Mouse (Mus musculus): ENCODE measurements around the gene Cdr2l. TPM values are rescaled to one million over a fixed set of nuclear protein-coding genes. Genes with fewer than 3 reads are reported as not detected.
A peak's percentile ranks its signal among the peaks of the same experiment; 100 is the strongest.

Gene Cdr2l
- total RNA-seq, 1 experiment, result 8.5 TPM

DNA sequence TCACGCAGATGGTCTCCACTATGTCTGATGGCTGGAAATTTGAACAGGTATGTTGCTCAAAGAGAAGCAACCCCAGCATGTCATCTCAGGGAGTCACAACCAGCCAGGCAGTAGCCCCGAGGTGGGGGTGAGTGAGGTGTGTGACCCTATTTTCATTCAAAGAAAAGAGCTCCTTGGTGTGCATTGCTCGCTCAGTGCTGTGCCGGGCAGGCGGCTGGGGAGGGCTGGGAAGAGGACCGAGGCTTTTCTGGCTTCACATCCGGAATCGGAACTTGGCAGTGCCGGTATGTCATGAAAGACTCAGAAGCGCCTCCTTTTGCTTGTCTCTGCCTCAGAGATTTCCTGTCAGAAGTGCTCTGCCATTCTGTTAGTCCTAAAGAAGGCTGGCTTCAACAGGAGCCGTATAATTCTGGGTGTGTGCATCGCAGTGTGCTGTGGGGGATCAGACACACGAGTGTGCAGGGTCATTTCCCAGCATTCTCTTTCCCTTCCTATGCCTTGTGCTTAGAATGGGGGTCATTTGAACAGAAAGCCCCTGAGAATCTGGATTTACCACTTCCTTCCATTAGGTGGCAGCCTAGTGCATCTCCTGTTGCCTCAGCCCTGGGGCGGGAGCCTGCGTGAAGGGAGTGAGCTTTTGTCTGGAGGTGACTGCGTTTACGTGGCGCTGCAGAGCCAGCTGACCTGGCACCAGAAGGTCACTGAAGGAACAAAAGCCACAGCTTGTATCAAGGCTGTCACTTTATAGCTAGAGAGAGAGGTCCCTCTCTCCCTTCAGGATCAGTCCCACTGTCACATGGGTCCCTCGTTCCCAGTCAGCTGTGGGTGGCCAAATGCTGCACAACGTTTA is 46.0 kb downstream of the Cdr2l start:
- H3K4me1 ChIP-seq (ENCODE audit: control insufficient read depth in 2 of 2, insufficient read depth in 2 of 2, low read length in 2 of 2, poor library complexity in 1 of 2), result peaks cover 4% of the 10 kb centered on the region in 2 experiments; a peak in 2 of 4 replicates
- TF ChIP-seq ZNF384 (IDR thresholded peaks at IDR 0.05; ENCODE audit: low read depth, low read length) (no peak), HCFC1 (IDR thresholded peaks at IDR 0.05; ENCODE audit: borderline replicate concordance, insufficient read depth, low read length) (peak; percentile 34; the same call in 1 of the 2 replicates)
- peak overlapping the region; percentile 49; the same call in 1 of the 2 replicates for H3K9ac ChIP-seq (ENCODE audit: insufficient read depth, low read depth, low read length, poor library complexity, severe bottlenecking)
- H3K9me3 ChIP-seq (ENCODE audit: control insufficient read depth, insufficient read depth, low read depth, low read length), result no peaks in the 10 kb centered on the region
- H3K27ac ChIP-seq (ENCODE audit: insufficient read depth, low read depth, low read length, poor library complexity, severe bottlenecking), result no peak overlapping the region
- peak; percentile 89 for DNase-seq (ENCODE audit: low read depth, low spot score)
- peak overlapping the region; percentile 39 to 52 for H3K4me3 ChIP-seq (ENCODE audit: insufficient read depth in 1 of 2, low read depth in 1 of 2, low read length in 2 of 2, poor library complexity in 1 of 2, severe bottlenecking in 1 of 2)
- in situ Hi-C loops (cut with MboI; ENCODE audit: low sequenced_read_pairs in 2 of 2, unreplicated experiment in 2 of 2), result no loop called here
- H3K36me3 ChIP-seq (ENCODE audit: control insufficient read depth, insufficient read depth, low read length, poor library complexity, severe bottlenecking), result peaks cover 24% of the 10 kb centered on the region; the same call in 1 of the 2 replicates

DNA sequence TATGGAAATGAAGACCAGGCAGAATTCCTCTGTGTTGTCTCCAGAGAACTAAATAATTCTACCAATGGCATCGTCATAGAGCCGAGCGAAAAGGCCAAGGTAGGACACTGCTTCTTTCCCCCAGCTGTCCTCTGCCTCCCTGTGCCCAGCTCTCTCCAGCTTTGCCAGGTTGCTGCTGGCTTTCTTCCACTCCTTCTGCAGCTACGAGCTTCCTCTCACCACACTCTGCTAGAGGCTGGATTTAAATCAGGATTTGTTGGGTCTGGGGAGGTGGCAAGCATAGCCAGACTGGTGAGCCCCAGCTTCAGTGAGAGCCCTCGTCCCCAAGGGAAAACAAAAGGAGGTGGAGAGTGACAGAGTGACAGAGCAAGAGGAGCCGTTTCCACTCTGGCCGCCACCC is 47.6 kb downstream of the Cdr2l start:
- Histone ChIP-seq H3K27ac (ENCODE audit: insufficient read depth, low read depth, low read length, poor library complexity, severe bottlenecking) (no peak overlapping the region), H3K36me3 (ENCODE audit: control insufficient read depth, insufficient read depth, low read length, poor library complexity, severe bottlenecking) (peaks cover 24% of the 10 kb centered on the region; the same call in 1 of the 2 replicates)

DNA sequence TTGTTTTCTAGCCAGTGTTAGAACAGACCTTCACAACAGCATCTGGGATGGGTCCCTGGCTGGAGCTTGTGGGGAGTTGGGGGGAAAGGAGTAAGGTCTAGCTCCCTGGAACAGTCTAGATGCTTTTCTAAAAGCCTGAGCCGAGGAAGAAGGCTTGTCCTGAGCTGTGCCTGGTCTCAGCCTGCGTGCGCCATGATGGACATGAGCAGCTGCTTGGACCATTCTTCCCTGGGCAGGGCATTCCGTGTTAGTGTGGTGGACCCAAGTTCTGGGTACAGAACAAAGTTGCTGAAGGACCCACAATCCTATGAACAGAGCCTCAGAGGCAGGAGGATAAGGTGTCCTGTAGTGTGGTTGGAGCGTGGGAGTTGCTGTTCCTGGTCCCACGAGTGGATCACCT is 48.8 kb downstream of the Cdr2l start:
- Histone ChIP-seq H3K9ac (ENCODE audit: insufficient read depth, low read depth, low read length, poor library complexity, severe bottlenecking) (no peak overlapping the region), H3K4me3 (ENCODE audit: insufficient read depth in 1 of 2, low read depth in 1 of 2, low read length in 2 of 2, poor library complexity in 1 of 2, severe bottlenecking in 1 of 2) (no peak overlapping the region), H3K36me3 (ENCODE audit: control insufficient read depth, insufficient read depth, low read length, poor library complexity, severe bottlenecking) (peaks cover 24% of the 10 kb centered on the region; the same call in 1 of the 2 replicates), H3K4me1 (ENCODE audit: control insufficient read depth in 2 of 2, insufficient read depth in 2 of 2, low read length in 2 of 2, poor library complexity in 1 of 2) (peaks cover 4 to 6% of the 10 kb centered on the region in 2 experiments; a peak in 2 of 4 replicates), H3K9me3 (ENCODE audit: control insufficient read depth, insufficient read depth, low read depth, low read length) (no peaks in the 10 kb centered on the region), H3K27ac (ENCODE audit: insufficient read depth, low read depth, low read length, poor library complexity, severe bottlenecking) (no peak overlapping the region)
- in situ Hi-C loops (cut with MboI; ENCODE audit: low sequenced_read_pairs in 2 of 2, unreplicated experiment in 2 of 2), result no loop called here
- DNase-seq (ENCODE audit: low read depth, low spot score), result no peak
- no peak for TF ChIP-seq CHD2 (IDR thresholded peaks at IDR 0.05; ENCODE audit: low read depth, low read length)
- no peak for TF ChIP-seq HCFC1 (IDR thresholded peaks at IDR 0.05; ENCODE audit: borderline replicate concordance, insufficient read depth, low read length)
- no peak for TF ChIP-seq ZC3H11A (IDR thresholded peaks at IDR 0.05; ENCODE audit: borderline replicate concordance, low read depth, low read length)
- TF ChIP-seq ZNF384 (IDR thresholded peaks at IDR 0.05; ENCODE audit: low read depth, low read length), result no peak
- TF ChIP-seq MAFK (IDR thresholded peaks at IDR 0.05; ENCODE audit: insufficient read depth, low read depth, low read length), result no peak

More for the DNA sequence above, 47.6 kb downstream of the Cdr2l start:
- no peak for TF ChIP-seq ZC3H11A (IDR thresholded peaks at IDR 0.05; ENCODE audit: borderline replicate concordance, low read depth, low read length)
- TF ChIP-seq ZNF384 (IDR thresholded peaks at IDR 0.05; ENCODE audit: low read depth, low read length), result no peak
- TF ChIP-seq MAFK (IDR thresholded peaks at IDR 0.05; ENCODE audit: insufficient read depth, low read depth, low read length), result no peak
- TF ChIP-seq HCFC1 (IDR thresholded peaks at IDR 0.05; ENCODE audit: borderline replicate concordance, insufficient read depth, low read length), result no peak
- no peak for TF ChIP-seq CHD2 (IDR thresholded peaks at IDR 0.05; ENCODE audit: low read depth, low read length)
- DNase-seq (ENCODE audit: low read depth, low spot score), result no peak
- Histone ChIP-seq H3K4me3 (ENCODE audit: insufficient read depth in 1 of 2, low read depth in 1 of 2, low read length in 2 of 2, poor library complexity in 1 of 2, severe bottlenecking in 1 of 2) (no peak overlapping the region), H3K9ac (ENCODE audit: insufficient read depth, low read depth, low read length, poor library complexity, severe bottlenecking) (no peak overlapping the region), H3K9me3 (ENCODE audit: control insufficient read depth, insufficient read depth, low read depth, low read length) (no peaks in the 10 kb centered on the region), H3K4me1 (ENCODE audit: control insufficient read depth in 2 of 2, insufficient read depth in 2 of 2, low read length in 2 of 2, poor library complexity in 1 of 2) (peaks cover 4% of the 10 kb centered on the region in 2 experiments; a peak in 2 of 4 replicates)
- in situ Hi-C loops (cut with MboI; ENCODE audit: low sequenced_read_pairs in 2 of 2, unreplicated experiment in 2 of 2), result no loop called here

DNA sequence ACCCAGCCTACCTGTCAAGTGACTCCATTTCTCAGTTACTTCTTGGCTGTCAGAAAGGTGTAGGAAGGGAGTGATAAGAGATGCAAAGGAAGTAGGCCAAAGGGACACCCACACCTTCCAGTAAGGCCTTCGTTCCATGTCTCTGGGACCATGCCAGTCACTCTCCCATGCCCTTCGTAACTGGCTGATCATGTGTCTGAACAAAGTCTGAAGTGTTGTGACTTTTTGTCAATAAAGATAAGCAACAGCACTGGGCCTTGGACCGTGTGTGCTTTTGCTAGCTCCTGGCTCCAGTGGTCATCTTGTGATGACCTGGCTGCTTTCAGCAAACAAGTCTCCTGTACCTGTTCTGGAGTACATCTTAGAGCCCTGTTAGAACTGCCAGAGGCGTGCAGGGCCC is 51.1 kb downstream of the Cdr2l start:
- no peaks in the 10 kb centered on the region for H3K9me3 ChIP-seq (ENCODE audit: control insufficient read depth, insufficient read depth, low read depth, low read length)
- in situ Hi-C loops (cut with MboI; ENCODE audit: low sequenced_read_pairs in 2 of 2, unreplicated experiment in 2 of 2), result no loop called here
- H3K36me3 ChIP-seq (ENCODE audit: control insufficient read depth, insufficient read depth, low read length, poor library complexity, severe bottlenecking), result peaks cover 24% of the 10 kb centered on the region; the same call in 1 of the 2 replicates

More for the DNA sequence above, 51.1 kb downstream of the Cdr2l start:
- no peak for DNase-seq (ENCODE audit: low read depth, low spot score)
- no peak for TF ChIP-seq CHD2 (IDR thresholded peaks at IDR 0.05; ENCODE audit: low read depth, low read length)
- no peak for TF ChIP-seq MAFK (IDR thresholded peaks at IDR 0.05; ENCODE audit: insufficient read depth, low read depth, low read length)
- no peak for TF ChIP-seq ZNF384 (IDR thresholded peaks at IDR 0.05; ENCODE audit: low read depth, low read length)
- no peak for TF ChIP-seq HCFC1 (IDR thresholded peaks at IDR 0.05; ENCODE audit: borderline replicate concordance, insufficient read depth, low read length)
- TF ChIP-seq ZC3H11A (IDR thresholded peaks at IDR 0.05; ENCODE audit: borderline replicate concordance, low read depth, low read length), result no peak
- H3K4me3 ChIP-seq (ENCODE audit: insufficient read depth in 1 of 2, low read depth in 1 of 2, low read length in 2 of 2, poor library complexity in 1 of 2, severe bottlenecking in 1 of 2), result no peak overlapping the region
- H3K9ac ChIP-seq (ENCODE audit: insufficient read depth, low read depth, low read length, poor library complexity, severe bottlenecking), result no peak overlapping the region
- no peak overlapping the region for H3K27ac ChIP-seq (ENCODE audit: insufficient read depth, low read depth, low read length, poor library complexity, severe bottlenecking)
- H3K4me1 ChIP-seq (ENCODE audit: control insufficient read depth in 2 of 2, insufficient read depth in 2 of 2, low read length in 2 of 2, poor library complexity in 1 of 2), result peaks cover 5% of the 10 kb centered on the region in 2 experiments; a peak in 2 of 4 replicates
